Mouse (Mus musculus) MEL (cell line): ENCODE data around the gene Dydc1.

ENCODE experiments used
- CTCF ChIP-seq, 3 experiments: IDR thresholded peaks in 2 of 3; conservative IDR thresholded peaks in 1 of 3; 2 replicates each; pipeline ENCODE4 v1.5.1; 2011 to 2012; ENCODE audit warnings: low read length in 3 of 3, low read depth in 2 of 3, mild to moderate bottlenecking in 2 of 3, improper control_type of control experiment in 1 of 3, inconsistent platforms in 1 of 3, mixed read lengths in 1 of 3, moderate library complexity in 1 of 3; ENCODE audit not compliant: control insufficient read depth in 1 of 3, insufficient read depth in 1 of 3, poor library complexity in 1 of 3, severe bottlenecking in 1 of 3
- POLR2A ChIP-seq, 2 experiments: IDR thresholded peaks; 2 replicates each; pipeline ENCODE4 v1.6.1; 2011 to 2012; ENCODE audit warnings: low read length in 2 of 2, mild to moderate bottlenecking in 2 of 2, control low read depth in 1 of 2, improper control_type of control experiment in 1 of 2, low read depth in 1 of 2, moderate library complexity in 1 of 2; ENCODE audit not compliant: control insufficient read depth in 1 of 2, insufficient read depth in 1 of 2, poor library complexity in 1 of 2
- POLR2AphosphoS5 ChIP-seq: IDR thresholded peaks from 2 replicates; pipeline ENCODE4 v1.6.1; 2012; ENCODE audit warnings: low read depth, borderline replicate concordance, mild to moderate bottlenecking, inconsistent platforms, low read length, moderate library complexity, mixed read lengths
- RCOR1 ChIP-seq: IDR thresholded peaks from 2 replicates; pipeline ENCODE4 v1.6.1; 2012; ENCODE audit warnings: low read depth, mild to moderate bottlenecking, inconsistent platforms, low read length, improper control_type of control experiment
- SMC3 ChIP-seq: IDR thresholded peaks from 2 replicates; pipeline ENCODE4 v1.6.1; 2011; ENCODE audit warnings: low read depth, low read length, improper control_type of control experiment
- TCF12 ChIP-seq: IDR thresholded peaks from 2 replicates; pipeline ENCODE4 v1.6.1; 2014; ENCODE audit warnings: low read depth, mild to moderate bottlenecking, inconsistent platforms, low read length, improper control_type of control experiment, moderate library complexity
- ZMIZ1 ChIP-seq: IDR thresholded peaks from 2 replicates; pipeline ENCODE4 v1.6.1; 2012; ENCODE audit warnings: low read depth, mild to moderate bottlenecking, inconsistent platforms, low read length, improper control_type of control experiment, moderate library complexity
- ZNF384 ChIP-seq: IDR thresholded peaks from 2 replicates; pipeline ENCODE4 v1.6.1; 2012; ENCODE audit warnings: low read depth, mild to moderate bottlenecking, inconsistent platforms, low read length, improper control_type of control experiment

GRCm38 (mm10) chr14:41050471-41050870 is 22.2 kb upstream of the Dydc1 start:
- TF ChIP-seq POLR2AphosphoS5, result no peak
- no peak for TF ChIP-seq POLR2A (IDR thresholded peaks at IDR 0.05; ENCODE audit: control insufficient read depth in 1 of 2, insufficient read depth in 1 of 2, low read depth in 1 of 2, low read length in 2 of 2, poor library complexity in 1 of 2)
- TF ChIP-seq CTCF (IDR thresholded peaks at IDR 0.05 in 2 of 3, conservative IDR thresholded peaks at IDR 0.05 in 1 of 3; ENCODE audit: control insufficient read depth in 1 of 3, insufficient read depth in 1 of 3, low read depth in 2 of 3, low read length in 3 of 3, poor library complexity in 1 of 3, severe bottlenecking in 1 of 3), result no peak
- TF ChIP-seq ZNF384, result no peak
- no peak for TF ChIP-seq ZMIZ1
- no peak for TF ChIP-seq TCF12
- no peak for TF ChIP-seq RCOR1
- TF ChIP-seq SMC3, result no peak
